Mouse (Mus musculus) intestine, embryonic 15.5 days (tissue): ENCODE data around the gene Spop. TPM values are rescaled to one million over a fixed set of nuclear protein-coding genes. Genes with fewer than 3 reads are reported as not detected.
"Not testable (repeated sequence)": the region's sequence is repeated elsewhere in the genome, so short reads cannot be mapped to it uniquely, and the experiment has no call there.

Experiments used
- ATAC-seq: fragments of 200-750 bp; cut with Nextera tagmentation; 2 replicates; pipeline ENCODE4 v1.8.0; 2017; ENCODE audit warnings: moderate TSS enrichment, moderate library complexity
- H3K27ac ChIP-seq: fragments of 300-500 bp; sonication (generic); 2 replicates; pipeline ENCODE4 v1.5.1; 2015; ENCODE audit warnings: mild to moderate bottlenecking, inconsistent platforms
- H3K27me3 ChIP-seq: fragments of 300-500 bp; sonication (generic); replicated peaks from 2 replicates; pipeline ENCODE4 v1.6.1; 2015; ENCODE audit warnings: inconsistent platforms
- H3K36me3 ChIP-seq: fragments of 300-500 bp; sonication (generic); 2 replicates; pipeline ENCODE4 v1.6.1; 2015; ENCODE audit warnings: inconsistent platforms
- H3K4me1 ChIP-seq: fragments of 300-500 bp; sonication (generic); replicated peaks from 2 replicates; pipeline ENCODE4 v1.6.1; 2015; ENCODE audit warnings: inconsistent platforms
- H3K4me2 ChIP-seq: fragments of 300-500 bp; sonication (generic); replicated peaks from 2 replicates; pipeline ENCODE4 v1.6.1; 2015; ENCODE audit warnings: mild to moderate bottlenecking, inconsistent platforms
- H3K4me3 ChIP-seq: fragments of 300-500 bp; sonication (generic); replicated peaks from 2 replicates; pipeline ENCODE4 v1.5.1; 2015; ENCODE audit warnings: inconsistent platforms
- H3K9ac ChIP-seq: fragments of 300-500 bp; sonication (generic); 2 replicates; pipeline ENCODE4 v1.6.1; 2015; ENCODE audit warnings: inconsistent platforms
- H3K9me3 ChIP-seq: fragments of 300-500 bp; sonication (generic); 2 replicates; pipeline ENCODE4 v1.6.1; 2016; ENCODE audit warnings: inconsistent platforms
- WGBS: fragments of 180-500 bp; shearing (Covaris S2); methylation state at CpG from one replicate; pipeline ENCODE4 v1.1.7; 2015; 5-methylcytosine and 5-hydroxymethylcytosine counted together
- polyA plus RNA-seq: library from polyadenylated mRNA; unstranded; fragments of >200 nt; fragmentation: Nextera tagmentation; extraction: Ambion mirVana; gene quantifications from 2 replicates; pipeline ENCODE4 v1.2.1, GENCODE M21; 2015

The Spop gene
- polyA plus RNA-seq, 1 experiment from 2014 or later: 130 TPM

- not testable (repeated sequence) for H3K9ac ChIP-seq, H3K36me3 ChIP-seq, ATAC-seq, H3K9me3 ChIP-seq, H3K27me3 ChIP-seq, H3K4me3 ChIP-seq, H3K27ac ChIP-seq, H3K4me1 ChIP-seq, H3K4me2 ChIP-seq
- 81% methylated on average over 5 of the region's 5 CpGs for WGBS
These were observed 7.5 kb upstream of the Spop start for GRCm38 (mm10) chr11:95406398-95406797.

DNA sequence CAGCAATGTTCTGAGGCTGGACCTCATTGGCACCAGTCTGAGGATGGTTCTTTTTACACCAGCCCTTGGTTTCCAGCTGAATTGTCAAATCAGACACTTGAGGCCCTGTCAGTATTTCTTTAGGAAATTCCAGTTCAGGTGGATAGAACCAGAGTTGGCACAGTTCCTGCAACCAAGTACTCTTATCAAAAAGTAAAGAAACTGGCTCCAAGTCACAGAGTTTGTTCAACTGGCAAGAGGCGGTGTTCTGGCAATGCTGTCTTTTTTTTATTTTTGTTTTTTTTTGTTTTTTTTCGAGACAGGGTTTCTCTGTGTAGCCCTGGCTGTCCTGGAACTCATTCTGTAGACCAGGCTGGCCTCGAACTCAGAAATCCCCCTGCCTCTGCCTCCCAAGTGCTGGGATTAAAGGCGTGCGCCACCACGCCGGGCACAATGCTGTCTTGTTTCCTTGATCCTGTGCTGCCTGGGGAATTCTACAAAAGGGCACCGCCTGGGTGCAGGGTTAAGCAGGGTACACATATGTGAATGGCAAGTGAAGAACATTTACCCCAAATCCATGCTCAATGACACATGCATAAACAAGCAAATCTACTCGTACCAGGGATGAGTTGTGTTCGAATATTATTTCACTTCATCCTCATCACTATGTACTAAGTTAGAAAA is 4.3 kb upstream of the Spop start:
- Histone ChIP-seq H3K36me3 (no peaks in the 10 kb centered on the region), H3K4me2 (no peak overlapping the region), H3K9me3 (no peaks in the 10 kb centered on the region), H3K27ac (no peak overlapping the region), H3K27me3 (no peaks in the 10 kb centered on the region), H3K4me1 (no peaks in the 10 kb centered on the region), H3K9ac (no peak overlapping the region), H3K4me3 (no peak overlapping the region)
- WGBS: 84% methylated on average over 10 of the region's 10 CpGs
- ATAC-seq: no peak

DNA sequence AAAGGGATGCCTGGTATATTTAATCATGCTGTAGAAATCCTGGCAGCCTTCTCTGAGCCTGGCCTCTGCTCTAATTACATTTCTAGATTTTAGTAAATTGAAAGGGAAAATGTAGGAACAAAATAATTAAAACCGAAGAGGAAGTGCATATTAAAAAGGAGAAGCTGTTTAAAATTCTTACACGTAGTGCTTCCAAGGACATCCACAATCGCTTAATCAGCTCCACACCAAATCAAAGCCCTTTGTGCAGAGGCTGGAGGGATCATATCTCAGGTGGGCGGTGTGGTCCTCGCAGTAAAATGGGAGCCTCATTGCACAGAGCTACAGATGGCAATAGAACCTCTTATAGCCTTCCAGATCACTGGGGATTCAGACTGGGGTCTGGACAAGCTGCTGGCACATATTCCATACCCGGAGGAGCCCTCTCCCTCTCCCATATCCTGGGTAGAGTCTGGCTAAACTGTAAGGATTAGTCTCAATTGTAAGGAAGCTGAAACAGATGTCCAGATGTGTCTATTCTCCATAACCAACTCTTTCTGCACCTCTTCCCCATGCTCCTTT is 2.3 kb upstream of the Spop start:
- Histone ChIP-seq H3K4me2 (no peak overlapping the region), H3K4me3 (no peak overlapping the region), H3K9me3 (no peaks in the 10 kb centered on the region), H3K9ac (no peak overlapping the region), H3K36me3 (no peaks in the 10 kb centered on the region), H3K27me3 (no peaks in the 10 kb centered on the region), H3K4me1 (peaks cover 8% of the 10 kb centered on the region), H3K27ac (no peak overlapping the region)
- ATAC-seq: no peak
- WGBS: 72% methylated on average over 6 of the region's 6 CpGs

DNA sequence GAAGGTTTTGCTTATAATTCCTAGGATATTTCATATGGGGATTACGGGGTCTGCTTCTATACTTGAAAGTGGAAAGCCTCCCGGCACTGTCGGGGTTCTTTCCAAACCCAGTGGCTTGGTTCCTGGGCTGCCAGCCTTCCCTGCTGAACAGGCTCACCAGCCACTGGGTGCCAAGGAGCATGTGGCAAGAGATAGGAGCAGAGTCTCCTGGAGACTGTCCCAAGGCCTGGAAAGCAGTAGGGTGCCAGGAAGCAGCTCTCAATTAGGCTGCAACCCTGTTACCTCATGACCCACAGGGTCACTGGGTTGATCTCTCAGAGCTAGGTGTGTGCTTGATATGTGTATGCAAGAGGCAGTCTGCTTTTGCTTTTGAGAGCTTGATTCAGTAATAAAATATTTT is 1.3 kb upstream of the Spop start:
- peaks cover 8% of the 10 kb centered on the region for H3K4me1 ChIP-seq
- H3K4me2 ChIP-seq: no peak overlapping the region
- no peak overlapping the region for H3K27ac ChIP-seq
- no peak overlapping the region for H3K9ac ChIP-seq
- H3K4me3 ChIP-seq: no peak overlapping the region
- ATAC-seq: no peak
- no peaks in the 10 kb centered on the region for H3K9me3 ChIP-seq
- no peaks in the 10 kb centered on the region for H3K36me3 ChIP-seq
- 88% methylated on average over 3 of the region's 3 CpGs for WGBS
- H3K27me3 ChIP-seq: no peaks in the 10 kb centered on the region

- Histone ChIP-seq H3K27me3 (no peaks in the 10 kb centered on the region), H3K9me3 (no peaks in the 10 kb centered on the region), H3K4me3 (peak overlapping the region; percentile 61), H3K9ac (peak overlapping the region; percentile 59), H3K36me3 (no peaks in the 10 kb centered on the region), H3K4me1 (peaks cover 8% of the 10 kb centered on the region), H3K4me2 (peak overlapping the region; percentile 54), H3K27ac (peak overlapping the region; percentile 79)
- under 1% methylated on average over 28 of the region's 28 CpGs for WGBS
- peak; percentile 87 for ATAC-seq
These were observed 769 bp downstream of the Spop start for GRCm38 (mm10) chr11:95414536-95415161.

GRCm38 (mm10) chr11:95415931-95416330 is 2.1 kb downstream of the Spop start:
- H3K4me3 ChIP-seq: no peak overlapping the region
- ATAC-seq: no peak

GRCm38 (mm10) chr11:95417341-95417740 is 3.5 kb downstream of the Spop start:
- Histone ChIP-seq H3K4me1 (peaks cover 8% of the 10 kb centered on the region), H3K36me3 (no peaks in the 10 kb centered on the region), H3K27ac (no peak overlapping the region), H3K9ac (no peak overlapping the region), H3K4me2 (no peak overlapping the region), H3K4me3 (no peak overlapping the region), H3K27me3 (no peaks in the 10 kb centered on the region), H3K9me3 (no peaks in the 10 kb centered on the region)
- no peak for ATAC-seq
- 84% methylated on average over 5 of the region's 5 CpGs for WGBS

More at GRCm38 (mm10) chr11:95415931-95416330, 2.1 kb downstream of the Spop start:
- Histone ChIP-seq H3K4me2 (peak overlapping the region; percentile 54), H3K4me1 (peaks cover 8% of the 10 kb centered on the region), H3K27me3 (no peaks in the 10 kb centered on the region), H3K9me3 (no peaks in the 10 kb centered on the region), H3K27ac (no peak overlapping the region), H3K36me3 (no peaks in the 10 kb centered on the region), H3K9ac (no peak overlapping the region)

GRCm38 (mm10) chr11:95420880-95421435 is 7.1 kb downstream of the Spop start:
- Histone ChIP-seq H3K36me3 (no peaks in the 10 kb centered on the region), H3K9ac (no peak overlapping the region), H3K27ac (no peak overlapping the region), H3K4me3 (no peak overlapping the region), H3K27me3 (no peaks in the 10 kb centered on the region), H3K4me1 (peaks cover 2% of the 10 kb centered on the region; the same call in 1 of the 2 replicates), H3K9me3 (no peaks in the 10 kb centered on the region), H3K4me2 (no peak overlapping the region)
- ATAC-seq: no peak
- WGBS: 73% methylated on average over 2 of the region's 2 CpGs

GRCm38 (mm10) chr11:95423505-95423904 is 9.6 kb downstream of the Spop start:
- H3K9me3 ChIP-seq: no peaks in the 10 kb centered on the region
- H3K9ac ChIP-seq: no peak overlapping the region
- ATAC-seq: no peak
- WGBS: 84% methylated on average over 3 of the region's 3 CpGs
- H3K27ac ChIP-seq: no peak overlapping the region
- H3K4me1 ChIP-seq: no peaks in the 10 kb centered on the region
- H3K36me3 ChIP-seq: no peaks in the 10 kb centered on the region
- no peaks in the 10 kb centered on the region for H3K27me3 ChIP-seq
- no peak overlapping the region for H3K4me3 ChIP-seq
- H3K4me2 ChIP-seq: no peak overlapping the region

GRCm38 (mm10) chr11:95431344-95431743 is 17.5 kb downstream of the Spop start:
- no peak for ATAC-seq
- no peak overlapping the region for H3K4me3 ChIP-seq
- no peaks in the 10 kb centered on the region for H3K27me3 ChIP-seq
- 64% methylated on average over 2 of the region's 2 CpGs for WGBS
- no peaks in the 10 kb centered on the region for H3K36me3 ChIP-seq
- H3K4me1 ChIP-seq: no peaks in the 10 kb centered on the region
- H3K27ac ChIP-seq: no peak overlapping the region
- H3K9me3 ChIP-seq: no peaks in the 10 kb centered on the region
- H3K4me2 ChIP-seq: no peak overlapping the region
- no peak overlapping the region for H3K9ac ChIP-seq

GRCm38 (mm10) chr11:95432194-95432593 is 18.3 kb downstream of the Spop start:
- 90% methylated on average over 2 of the region's 2 CpGs for WGBS
- Histone ChIP-seq H3K9me3 (no peaks in the 10 kb centered on the region), H3K4me3 (no peak overlapping the region), H3K27ac (no peak overlapping the region), H3K36me3 (no peaks in the 10 kb centered on the region), H3K9ac (no peak overlapping the region), H3K4me1 (no peaks in the 10 kb centered on the region), H3K27me3 (no peaks in the 10 kb centered on the region), H3K4me2 (no peak overlapping the region)
- no peak for ATAC-seq

DNA sequence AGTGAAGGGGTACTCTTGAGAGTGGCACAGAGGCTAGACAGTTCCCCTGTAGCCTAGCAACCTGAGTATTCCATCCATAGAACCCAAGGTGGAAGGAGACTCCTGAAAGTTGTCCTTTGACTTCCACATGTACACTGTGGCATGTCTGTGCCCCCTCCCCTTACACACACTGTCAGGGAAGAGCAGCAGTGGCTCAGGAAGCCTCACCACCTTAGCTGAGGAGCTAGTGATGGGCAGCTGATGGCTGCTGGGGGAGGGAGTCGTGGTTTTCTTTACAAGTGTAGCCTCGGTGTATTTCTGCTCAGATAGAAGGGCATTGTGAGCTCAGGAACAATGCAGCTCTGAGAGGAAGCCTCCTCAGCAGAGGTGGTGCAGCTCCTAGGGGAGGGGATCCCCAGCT is 31.5 kb downstream of the Spop start:
- H3K4me1 ChIP-seq: no peaks in the 10 kb centered on the region
- H3K9ac ChIP-seq: no peak overlapping the region
- no peaks in the 10 kb centered on the region for H3K36me3 ChIP-seq
- ATAC-seq: no peak
- no peak overlapping the region for H3K27ac ChIP-seq
- H3K27me3 ChIP-seq: no peaks in the 10 kb centered on the region
- H3K9me3 ChIP-seq: no peaks in the 10 kb centered on the region
- 44% methylated on average over 2 of the region's 2 CpGs for WGBS
- H3K4me3 ChIP-seq: no peak overlapping the region
- H3K4me2 ChIP-seq: no peak overlapping the region
